Mouse (Mus musculus) left cerebral cortex, postnatal 25 days (tissue): ENCODE data around the gene Wdr26. TPM values are rescaled to one million over a fixed set of nuclear protein-coding genes. Genes with fewer than 3 reads are reported as not detected.

Experiments used
- DNase-seq, 2 experiments: peaks; one replicate each; pipeline ENCODE4 v3.0.0; 2022; ENCODE audit warnings: low spot score in 2 of 2, mixed read lengths in 1 of 2
- intact Hi-C: fragments of 180-260 bp; cut with DNase I; formaldehyde crosslinking; loops from one replicate; pipeline ENCODE4 v1.15.1; 2025
- total RNA-seq, 2 experiments: library from RNA; stranded (reverse); gene quantifications; 2 replicates each; pipeline ENCODE4 v1.2.3; 2021

Wdr26 gene
- total RNA-seq: 100 to 1,000 TPM; 106 to 119 TPM

DNA sequence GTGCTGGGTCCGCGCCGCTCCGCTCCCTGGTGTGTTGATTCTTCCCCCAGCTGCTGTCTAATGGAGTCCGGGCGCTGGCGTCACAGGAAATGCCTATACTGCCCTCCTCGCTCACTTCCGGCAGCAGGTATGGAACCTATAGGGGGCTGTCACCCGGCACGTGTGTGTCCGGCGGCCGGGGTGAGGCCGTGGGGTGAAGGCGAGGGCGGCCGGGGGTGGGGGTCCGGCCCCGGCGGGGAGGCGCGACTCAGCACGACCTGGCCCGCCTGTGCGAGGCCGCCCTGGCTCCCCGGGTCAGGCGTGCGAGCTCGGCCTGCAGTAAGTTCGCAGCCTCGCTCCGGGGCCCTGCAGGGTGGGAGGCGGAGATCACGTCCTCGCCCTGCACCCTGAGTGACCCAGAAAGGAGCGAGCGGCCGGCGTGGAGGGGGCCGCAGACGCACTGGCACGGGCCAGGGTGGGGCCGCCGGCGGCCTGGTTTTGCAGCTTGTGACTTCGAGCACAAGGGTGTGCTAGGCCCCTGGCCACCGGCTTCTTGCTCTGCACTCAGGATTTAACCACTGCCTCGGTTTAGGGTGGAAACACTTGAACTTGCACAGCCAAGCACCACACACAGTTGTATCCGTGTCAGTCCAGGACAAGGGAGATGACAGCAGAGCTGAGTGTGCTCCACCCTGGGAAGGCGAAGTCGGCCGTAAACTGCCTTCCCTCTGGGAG is at the start of gene Wdr26:
Wdr26 (minus strand) TSS at position 82 of the 714 bp plus-strand sequence.
- peak; percentile 86 to 91 for DNase-seq

DNA sequence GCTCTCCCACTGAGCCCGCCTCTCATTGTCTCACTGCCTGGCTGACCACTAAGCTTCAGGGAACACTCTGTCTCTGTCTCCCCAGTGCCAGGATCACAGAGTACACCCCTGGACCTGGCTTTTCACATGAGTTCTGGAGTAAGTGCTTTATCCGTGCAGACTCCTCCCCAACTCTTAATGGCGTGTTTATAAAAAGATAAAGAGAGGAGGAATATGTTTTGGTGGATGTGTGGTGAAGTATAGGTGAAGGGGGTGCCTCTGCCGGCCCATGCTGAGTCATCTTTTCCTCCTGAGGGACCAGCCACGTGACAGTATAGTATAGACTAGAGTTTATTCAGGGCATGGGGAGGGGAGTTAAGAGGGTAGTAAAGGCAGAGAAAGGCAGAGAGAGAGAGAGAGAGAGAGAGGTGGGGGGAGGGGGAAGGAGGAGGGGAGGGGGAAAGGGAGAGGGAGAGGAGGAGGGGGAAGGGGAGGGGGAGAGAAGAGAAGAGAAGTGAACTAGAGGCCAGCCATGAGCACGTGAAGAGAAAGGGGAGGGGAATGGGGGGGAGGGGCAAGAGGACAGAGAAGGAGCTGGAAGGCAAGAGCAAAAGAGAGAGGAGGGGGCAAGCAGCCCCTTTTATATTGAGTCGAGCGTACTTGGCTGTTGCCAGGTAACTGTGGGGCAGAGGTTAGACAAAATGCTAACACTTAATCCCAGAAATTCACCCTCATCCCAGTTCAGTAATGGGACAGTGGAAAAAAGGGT is 49.3 kb upstream of the Wdr26 start:
- DNase-seq: no peak
- intact Hi-C loops: no loop called here

More for the DNA sequence above, at the start of gene Wdr26:
- intact Hi-C loops: no loop called here

DNA sequence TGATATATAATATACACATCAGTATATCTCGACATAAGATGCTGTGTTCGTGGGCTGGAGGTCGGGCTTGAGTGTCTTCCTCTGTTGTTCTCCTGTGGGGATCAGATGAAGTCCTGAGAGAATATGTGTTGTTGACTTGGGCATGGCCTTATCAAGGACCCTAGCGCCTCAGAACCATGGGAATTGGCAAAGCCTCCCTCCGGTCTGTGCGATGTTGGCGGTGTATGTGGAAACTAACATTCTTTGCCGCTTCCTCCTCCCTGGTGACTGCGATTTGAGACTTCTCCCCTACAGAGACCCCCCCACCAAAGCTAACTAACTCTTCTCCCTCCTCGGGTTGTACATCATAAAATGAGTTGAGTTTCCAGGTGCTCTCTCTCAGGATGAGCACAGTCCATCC is 48.6 kb upstream of the Wdr26 start:
- intact Hi-C loops: no loop called here

DNA sequence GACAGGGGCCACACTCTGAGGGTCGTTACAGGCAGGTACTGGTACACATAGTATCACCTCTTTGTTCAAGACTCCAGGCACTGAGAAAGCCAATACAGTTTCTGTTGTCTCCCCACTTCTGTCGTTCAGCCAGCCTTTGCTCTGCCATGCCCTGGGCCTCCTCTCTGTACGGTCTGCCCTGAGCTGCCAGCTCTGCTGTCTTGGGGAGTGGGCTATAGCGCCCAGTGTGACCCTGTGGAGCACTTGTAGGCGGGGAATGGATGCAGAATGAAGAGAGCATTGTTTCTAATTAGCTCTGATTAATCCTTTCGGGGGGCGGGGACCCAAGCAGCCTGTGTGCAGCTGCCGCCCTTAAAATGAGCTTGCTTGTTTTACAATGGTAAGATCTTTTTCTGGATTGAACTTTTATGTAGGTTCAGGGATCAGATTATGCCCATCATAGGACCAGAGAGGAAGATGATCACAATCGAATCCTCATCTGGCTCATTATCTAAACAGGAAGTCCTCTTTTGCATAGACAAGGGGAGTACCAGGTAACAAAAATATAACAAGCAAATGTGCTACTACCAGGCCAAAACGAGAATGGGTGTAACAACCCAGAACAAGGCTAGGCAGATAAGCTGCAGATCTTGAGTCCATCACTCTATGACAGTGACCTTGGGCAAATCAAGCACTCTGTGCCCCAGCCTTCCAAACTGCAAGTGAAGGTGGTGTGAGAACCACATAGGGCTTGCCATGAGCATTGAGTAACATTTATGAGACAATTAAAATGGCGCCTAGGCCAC is 48.0 kb upstream of the Wdr26 start:
- no peak for DNase-seq
- intact Hi-C loops: no loop called here

More for the DNA sequence above, 48.6 kb upstream of the Wdr26 start:
- no peak for DNase-seq

DNA sequence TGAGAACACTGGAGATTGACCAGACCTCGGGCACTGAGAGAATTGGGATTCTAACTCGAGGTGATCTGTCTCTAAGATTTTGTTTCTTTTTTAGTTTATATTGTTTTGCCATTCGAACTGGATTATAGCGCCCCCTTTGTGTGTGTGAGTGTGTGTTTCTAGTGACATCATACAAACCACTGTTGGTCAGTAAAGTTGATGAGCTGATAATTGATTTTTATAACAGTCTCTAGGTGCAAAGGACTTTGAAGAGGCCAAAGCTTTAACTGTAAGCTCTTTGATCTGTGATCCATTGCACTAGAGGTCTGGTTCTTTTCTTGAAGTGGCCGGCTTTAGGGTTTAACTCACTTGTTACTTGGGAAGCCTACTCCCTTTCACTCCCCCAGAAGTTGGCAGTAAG is 47.3 kb upstream of the Wdr26 start:
- no peak for DNase-seq
- intact Hi-C loops: no loop called here

DNA sequence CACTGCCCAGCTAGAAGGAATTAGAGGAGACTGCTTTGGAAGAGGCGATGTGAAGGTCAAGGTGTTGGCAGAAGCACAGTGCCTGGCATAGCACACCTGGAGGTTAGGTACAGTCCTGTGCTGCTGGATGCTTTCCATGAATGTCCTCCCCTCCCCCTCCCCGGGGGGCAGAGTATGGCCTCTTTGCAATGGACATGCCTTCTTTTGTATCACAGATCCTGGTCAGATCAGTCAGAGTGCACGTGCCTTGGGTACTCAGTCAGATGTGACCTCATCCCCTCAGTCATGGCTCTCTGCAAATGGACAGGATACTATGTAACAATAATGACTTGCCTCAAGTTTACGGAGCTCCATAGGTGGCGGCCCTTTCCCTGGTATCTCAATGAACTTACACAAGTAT is 46.8 kb upstream of the Wdr26 start:
- intact Hi-C loops: no loop called here
- no peak for DNase-seq

DNA sequence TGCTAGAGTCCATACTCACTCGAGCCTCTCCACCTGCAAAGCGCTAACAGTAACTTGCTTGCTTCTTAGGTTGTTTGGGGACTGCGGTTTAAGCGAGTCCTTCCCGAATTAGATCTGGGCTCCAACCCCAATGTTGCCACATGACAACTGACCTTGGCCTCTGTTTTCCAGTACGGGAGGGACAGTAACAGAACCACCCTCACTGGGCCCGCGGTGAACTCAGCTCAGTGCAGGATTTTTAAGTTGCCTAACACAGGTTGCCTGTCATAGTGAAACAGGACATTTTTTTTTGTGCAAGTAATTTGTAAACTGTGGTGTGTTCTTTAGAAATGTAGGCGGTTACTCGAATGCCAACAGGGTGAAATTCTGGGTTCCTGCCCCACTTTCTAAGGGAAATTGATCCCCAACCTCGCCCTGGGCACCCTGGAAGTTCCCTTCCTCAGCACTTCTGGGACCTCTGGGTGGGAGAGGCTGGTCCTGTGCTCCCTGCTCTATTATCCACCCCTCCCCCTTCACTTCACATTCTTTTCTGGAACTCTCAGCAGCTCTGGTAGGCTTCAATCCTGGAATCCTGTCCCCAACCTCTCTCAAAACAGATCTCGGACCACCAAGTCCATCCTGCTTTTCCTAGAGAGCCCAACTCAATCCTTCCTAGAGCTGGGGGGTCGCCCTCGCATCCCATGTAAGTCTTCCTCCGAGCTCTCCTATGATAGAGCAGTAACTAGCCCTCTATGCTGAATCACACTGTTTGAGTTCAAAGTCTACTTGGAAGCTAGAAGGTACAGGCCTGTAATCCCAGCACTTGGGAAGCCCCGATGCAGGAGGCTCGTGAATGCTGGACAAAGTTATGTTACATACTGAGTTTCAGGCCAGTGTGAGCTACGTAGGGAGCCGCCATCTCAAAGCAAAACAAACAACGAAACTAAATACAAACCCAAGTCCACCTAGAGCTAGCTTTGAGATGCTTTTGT is 46.1 kb upstream of the Wdr26 start:
- no peak for DNase-seq
- intact Hi-C loops: no loop called here

DNA sequence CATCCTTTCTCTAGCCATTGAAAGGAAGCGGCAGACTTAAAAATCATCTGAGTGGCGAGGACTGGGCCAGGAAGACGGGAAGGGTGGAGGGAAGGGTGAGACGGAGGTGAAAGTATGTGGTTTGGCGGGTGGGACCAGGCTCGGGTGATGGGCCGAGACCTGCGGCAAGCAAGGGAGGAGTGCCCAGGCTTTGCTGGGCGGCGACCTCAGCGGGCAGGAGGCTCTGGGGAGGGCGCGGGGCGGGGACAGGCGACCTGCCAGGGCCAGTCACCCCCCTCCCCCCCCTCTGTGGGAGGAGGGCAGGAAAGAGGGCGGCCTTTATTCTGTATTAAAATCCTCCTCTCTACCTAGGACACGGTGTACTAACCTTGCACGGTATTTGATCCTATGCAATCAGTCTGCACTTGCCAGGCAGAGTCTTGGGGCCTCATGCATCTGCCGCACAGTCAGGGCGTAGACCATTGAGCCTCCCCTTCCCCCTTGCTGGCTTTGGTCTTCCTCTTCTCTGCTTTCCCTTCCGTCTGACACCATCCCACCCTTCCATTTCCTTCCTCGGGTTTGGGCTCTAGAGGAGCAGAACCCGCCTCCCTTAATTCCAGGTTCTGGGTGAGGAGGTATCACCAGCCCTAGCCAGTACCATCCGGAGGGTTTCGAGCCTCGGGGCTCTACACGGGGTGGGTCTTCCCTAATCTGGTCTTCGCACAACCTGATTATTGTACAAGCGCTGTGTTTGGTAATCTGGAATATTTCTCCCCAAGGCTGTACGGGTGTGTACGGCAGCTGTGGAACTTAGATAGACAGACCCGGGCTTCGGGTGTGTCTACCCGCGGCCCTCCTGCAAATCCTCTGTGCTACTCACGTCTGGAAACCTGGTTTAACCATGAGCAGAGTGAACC is 45.1 kb upstream of the Wdr26 start:
- peak in 1 of 2 experiments; percentile 13 for DNase-seq
- intact Hi-C loops: no loop called here

DNA sequence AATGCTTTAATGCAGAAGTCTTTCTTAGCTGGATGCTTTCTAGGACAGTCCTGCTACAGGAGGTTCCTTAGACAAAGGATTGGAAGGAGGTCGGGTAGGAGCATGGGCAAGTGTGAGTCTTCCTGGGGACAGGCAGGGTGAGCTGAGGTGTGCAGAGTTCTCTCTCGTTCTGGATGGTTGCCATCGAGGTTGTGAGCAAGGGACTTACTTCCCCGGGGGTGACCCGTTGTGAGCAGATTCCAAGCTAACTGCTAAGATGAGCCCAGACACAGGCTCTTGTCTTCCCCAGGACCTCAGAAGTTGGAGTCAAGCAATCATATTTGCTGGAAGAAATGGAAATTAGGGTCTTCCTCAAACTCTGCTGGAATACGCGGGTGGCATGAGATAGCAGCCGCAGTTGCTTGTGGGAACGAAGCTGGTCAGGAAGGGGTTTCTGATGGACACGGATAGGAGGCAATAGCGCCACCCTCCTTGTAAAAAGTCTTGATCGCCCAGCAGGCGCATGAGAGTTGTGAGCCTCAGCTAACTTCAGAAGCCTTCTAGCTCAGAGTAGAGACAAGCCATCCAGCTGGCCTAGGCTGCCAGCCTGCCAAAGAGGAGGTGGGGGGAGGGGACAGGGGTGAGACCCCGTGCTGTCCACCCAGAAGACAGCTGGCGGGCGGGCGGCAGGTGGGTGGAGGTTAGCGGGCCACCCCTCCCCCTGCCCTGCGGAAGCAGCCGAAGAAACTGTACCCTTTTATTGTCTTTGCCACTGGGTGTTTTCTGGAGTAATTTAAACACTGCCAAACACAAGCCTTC is 44.3 kb upstream of the Wdr26 start:
- intact Hi-C loops: no loop called here
- peak; percentile 26 to 36 for DNase-seq

DNA sequence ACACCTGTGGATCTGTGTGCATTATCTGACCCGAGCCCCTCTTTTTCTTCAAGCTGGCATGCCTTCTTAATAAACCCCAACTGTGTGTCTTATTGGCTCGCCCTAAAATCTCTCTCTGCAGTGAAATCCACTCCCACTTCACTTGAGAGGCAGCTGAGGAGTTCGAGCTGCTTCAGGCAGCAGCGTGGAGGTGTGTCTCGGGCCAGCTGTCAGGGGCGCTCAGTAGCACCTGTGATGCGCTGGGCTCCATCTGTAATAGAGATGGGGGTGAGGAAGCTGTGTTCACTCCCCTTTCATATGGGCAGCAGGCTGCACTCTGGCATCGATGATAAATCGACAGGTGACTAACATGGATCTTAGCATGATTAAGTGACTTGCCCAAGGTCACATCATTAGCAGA is 43.6 kb upstream of the Wdr26 start:
- intact Hi-C loops: no loop called here
- no peak for DNase-seq

DNA sequence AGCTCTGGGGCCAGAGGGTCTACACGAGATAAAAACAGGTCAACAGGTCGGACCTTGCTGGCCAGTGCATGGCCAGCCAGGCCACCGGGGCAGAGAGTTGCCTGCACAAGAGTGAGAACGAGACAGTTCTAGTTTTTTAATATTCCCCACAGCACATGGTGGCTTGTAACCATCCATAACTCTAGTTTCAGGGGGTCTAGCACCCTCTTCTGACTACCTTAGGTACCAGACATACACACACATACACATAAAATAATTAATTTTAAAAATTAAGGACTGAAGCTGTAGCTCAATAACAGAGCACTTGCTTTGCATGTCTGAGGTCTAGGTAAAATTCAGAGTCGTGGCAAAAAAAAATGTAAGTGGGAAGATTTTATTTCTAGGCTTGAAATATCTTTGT is 39.8 kb upstream of the Wdr26 start:
- no peak for DNase-seq
- intact Hi-C loops: no loop called here

DNA sequence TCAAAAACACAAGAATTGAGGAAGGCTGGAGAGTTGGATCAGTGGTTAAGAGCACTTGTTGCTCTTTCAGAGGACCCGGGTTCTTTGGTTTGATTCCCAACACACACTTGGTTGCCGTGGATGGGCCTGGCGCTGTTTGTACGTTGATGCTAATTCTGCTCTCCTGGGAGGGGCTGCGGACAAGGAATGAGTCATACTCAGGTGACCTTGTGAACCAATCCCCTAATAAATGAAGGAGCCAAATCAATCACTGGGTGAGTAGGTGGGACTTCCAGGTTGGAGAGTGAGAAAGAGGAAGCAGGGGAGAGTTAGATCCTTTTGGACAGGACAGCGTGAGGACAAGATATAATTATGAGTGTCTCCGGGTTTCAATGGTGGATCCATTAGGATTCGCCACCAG is 39.2 kb upstream of the Wdr26 start:
- intact Hi-C loops: no loop called here
- no peak for DNase-seq

DNA sequence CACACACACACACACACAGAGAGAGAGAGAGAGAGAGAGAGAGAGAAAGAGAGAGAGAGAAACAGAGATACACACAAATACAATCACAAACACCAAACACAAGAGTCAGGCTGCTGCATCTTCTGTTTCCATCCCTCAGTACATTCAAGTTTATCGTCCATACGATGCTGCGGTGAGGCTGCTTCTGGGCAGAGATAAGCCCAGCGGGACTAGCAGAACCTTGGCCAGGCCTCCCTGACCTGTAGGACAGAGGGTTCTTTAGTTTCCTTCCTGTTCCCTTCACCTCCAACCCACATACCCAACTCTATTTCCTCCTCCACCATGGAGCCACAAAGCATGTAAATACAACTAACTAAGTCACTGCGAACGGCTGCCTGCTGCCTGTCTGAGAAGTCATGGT is 37.7 kb upstream of the Wdr26 start:
- intact Hi-C loops: no loop called here
- no peak for DNase-seq

DNA sequence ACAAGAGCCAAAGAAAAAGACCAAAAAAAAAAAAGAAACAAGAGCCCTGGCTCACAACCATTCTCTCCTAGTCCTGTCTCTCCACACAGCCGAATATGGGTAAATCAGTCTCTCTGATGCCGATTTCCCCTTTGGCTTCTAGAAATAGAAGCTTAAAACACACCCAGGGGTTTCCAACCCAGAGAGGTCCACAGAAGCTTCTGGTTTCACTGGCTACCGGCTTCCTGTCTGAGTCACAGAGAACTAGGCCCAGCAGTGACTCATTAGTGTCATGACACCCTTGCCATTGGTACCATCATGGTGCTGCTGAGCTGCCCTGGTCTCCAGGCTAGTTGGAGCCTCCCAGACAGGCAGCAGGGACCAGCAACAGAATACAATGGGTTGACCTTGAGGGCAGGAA is 35.4 kb upstream of the Wdr26 start:
- intact Hi-C loops: no loop called here

DNA sequence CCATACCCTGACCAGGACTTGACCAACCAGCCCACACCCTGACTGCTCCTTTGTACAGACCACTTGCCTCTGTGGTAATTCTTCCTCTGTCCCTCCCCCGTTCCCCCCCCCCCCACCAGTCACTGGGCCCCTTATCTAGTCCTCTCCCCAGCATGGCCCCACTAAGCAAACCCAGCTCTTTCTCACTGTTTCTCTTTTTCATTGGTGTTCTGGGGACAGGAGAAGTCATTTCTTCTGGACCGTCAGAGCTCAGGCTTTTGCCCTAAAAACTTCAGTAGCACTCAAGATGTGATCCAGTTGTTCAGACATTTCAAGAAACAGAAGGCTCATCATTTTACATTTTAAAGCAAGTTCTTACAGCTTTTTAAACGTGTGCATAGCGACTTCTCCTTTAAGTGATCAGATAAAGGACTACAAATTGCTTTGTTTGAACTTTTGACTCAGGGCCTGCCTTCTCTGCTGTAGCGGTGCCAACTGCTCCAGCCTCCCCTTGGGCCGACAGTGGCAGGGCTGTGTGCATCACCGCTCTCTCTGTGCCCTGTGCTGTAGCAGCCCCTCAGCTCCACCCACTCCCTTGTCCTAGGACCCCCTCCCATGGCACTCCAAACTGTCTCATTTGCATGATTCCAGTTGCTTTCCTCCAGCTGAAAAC is 34.8 kb upstream of the Wdr26 start:
- DNase-seq: no peak
- intact Hi-C loops: no loop called here

More for the DNA sequence above, 35.4 kb upstream of the Wdr26 start:
- DNase-seq: peak in 1 of 2 experiments; percentile 19

DNA sequence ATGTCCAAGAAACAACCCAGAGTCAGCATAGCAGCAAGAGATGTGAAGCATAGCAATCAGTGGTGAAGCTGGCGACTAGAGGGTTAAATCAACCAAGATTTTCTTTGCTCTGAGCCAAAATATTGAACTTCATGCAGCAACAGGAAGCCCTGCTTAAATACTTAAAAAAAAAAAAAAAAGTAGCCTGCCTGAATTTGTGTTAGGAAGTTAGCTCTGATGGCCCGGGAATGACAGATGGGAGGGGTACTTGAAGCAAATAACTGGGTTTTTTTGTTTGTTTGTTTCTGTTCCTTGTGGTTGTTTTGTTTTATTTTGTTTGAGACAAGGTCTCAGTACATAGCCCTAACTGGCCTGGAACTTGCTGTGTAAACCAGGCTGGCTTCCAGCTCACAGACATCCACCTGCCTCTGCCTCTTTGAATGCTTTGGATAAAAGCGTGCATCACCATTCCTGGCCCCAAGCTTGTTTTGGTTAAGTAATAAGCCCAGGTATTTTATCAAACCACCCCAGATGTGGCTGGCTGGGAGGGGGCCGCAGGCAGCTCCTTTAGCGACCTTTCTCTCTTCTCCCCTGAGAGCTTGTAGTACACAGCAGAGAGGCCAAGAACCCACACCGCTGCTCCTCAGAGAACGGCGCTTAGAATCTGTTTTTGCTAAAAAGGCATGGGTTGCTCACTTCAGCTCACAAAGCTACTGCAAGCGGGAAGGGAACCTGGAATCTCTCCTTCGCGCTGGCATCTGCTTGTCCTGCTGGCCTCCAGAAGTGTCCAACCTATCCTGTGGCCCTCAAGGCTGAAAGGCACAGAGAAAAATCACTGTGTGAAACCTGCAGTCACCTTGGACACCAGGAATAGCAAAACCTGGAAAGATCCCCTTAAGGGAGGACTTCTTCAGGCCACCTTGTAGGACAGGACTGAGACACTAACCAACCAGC is 34.0 kb upstream of the Wdr26 start:
- intact Hi-C loops: no loop called here
- DNase-seq: no peak
